ENCODE assay signal across 17 mouse cellular contexts in the genomic region with DNA sequence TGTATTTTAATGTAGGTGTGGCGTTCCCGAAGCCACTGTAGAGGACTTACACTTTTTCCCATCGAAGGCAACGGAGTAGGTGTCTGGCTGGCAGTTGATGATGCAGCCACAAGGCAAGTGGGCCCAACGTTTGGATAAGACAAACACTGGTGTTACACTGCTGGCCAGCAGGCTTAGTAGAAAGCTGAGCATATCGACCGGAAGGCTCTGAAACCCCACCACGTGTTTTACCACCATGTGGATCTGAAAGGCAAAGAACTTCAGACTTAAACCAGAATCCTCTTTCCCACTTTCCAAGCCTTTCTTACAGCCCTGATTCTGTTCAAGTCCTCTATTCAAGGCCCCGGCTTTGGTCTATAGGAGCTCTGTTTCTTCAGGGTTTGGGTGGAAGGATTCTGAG. TPM values are rescaled to one million over a fixed set of nuclear protein-coding genes. Genes with fewer than 3 reads are reported as not detected.
A peak's percentile ranks its signal among the peaks of the same experiment; 100 is the strongest.
DNase-seq lines count a peak whose midpoint lies in the region; ATAC-seq lines count a peak whose summit lies in the region.
"Had no signal": no experiment of that assay in that cellular context is flagged by ENCODE, and none has a peak within 500 bp of the region (broad histone marks: within the 10 kb centered on the region; RNA-seq: fewer than 3 reads in every experiment).

No protein-coding gene starts in this region.

- no peak for ATAC-seq in hindbrain, embryonic 15.5 days (ENCODE audit: low FRiP score, low read depth)
- ATAC-seq in hindbrain, embryonic 11.5 days (ENCODE audit: low FRiP score): no peak
- ATAC-seq in midbrain, embryonic 15.5 days (replicated peaks): no peak
- ATAC-seq: liver, postnatal 0 days had no signal

- H3K36me3 ChIP-seq in hindbrain, embryonic 15.5 days: no peaks in the 10 kb centered on the region
- H3K36me3 ChIP-seq in hindbrain, embryonic 11.5 days (ENCODE audit: control insufficient read depth, insufficient read depth, low read length): no peaks in the 10 kb centered on the region
- no peaks in the 10 kb centered on the region for H3K36me3 ChIP-seq in midbrain, embryonic 15.5 days (replicated peaks)

- H3K9ac ChIP-seq in hindbrain, embryonic 15.5 days: no peak overlapping the region
- no peak overlapping the region for H3K9ac ChIP-seq in hindbrain, embryonic 11.5 days (ENCODE audit: low read depth, low read length)
- H3K9ac ChIP-seq in midbrain, embryonic 15.5 days: no peak overlapping the region
- H3K9ac ChIP-seq: liver, postnatal 0 days had no signal

- H3K9me3 ChIP-seq in hindbrain, embryonic 15.5 days: no peaks in the 10 kb centered on the region
- H3K9me3 ChIP-seq in hindbrain, embryonic 11.5 days (ENCODE audit: control insufficient read depth, low read length): no peaks in the 10 kb centered on the region
- no peaks in the 10 kb centered on the region for H3K9me3 ChIP-seq in midbrain, embryonic 15.5 days

- 74% methylated on average over 9 of the region's 9 CpGs for WGBS in hindbrain, embryonic 15.5 days
- WGBS in hindbrain, embryonic 11.5 days: 73% methylated on average over 9 of the region's 9 CpGs
- WGBS in midbrain, embryonic 15.5 days: 77% methylated on average over 9 of the region's 9 CpGs

- H3K4me3 ChIP-seq in hindbrain, embryonic 15.5 days: peak overlapping the region; percentile 52
- no peak overlapping the region for H3K4me3 ChIP-seq in hindbrain, embryonic 11.5 days (ENCODE audit: low read depth, low read length)
- H3K4me3 ChIP-seq in midbrain, embryonic 15.5 days: peak overlapping the region; percentile 60; the same call in 1 of the 2 replicates
- H3K4me3 ChIP-seq: heart, adult 2 months had no signal

- peak overlapping the region; percentile 82 for H3K4me2 ChIP-seq in hindbrain, embryonic 15.5 days
- H3K4me2 ChIP-seq in hindbrain, embryonic 11.5 days (replicated peaks; ENCODE audit: low read depth, low read length): no peak overlapping the region
- H3K4me2 ChIP-seq in midbrain, embryonic 15.5 days: peak overlapping the region; percentile 95

- no peaks in the 10 kb centered on the region for H3K27me3 ChIP-seq in hindbrain, embryonic 15.5 days
- H3K27me3 ChIP-seq in hindbrain, embryonic 11.5 days (ENCODE audit: control insufficient read depth, insufficient read depth, low read length): peaks cover 5% of the 10 kb centered on the region
- no peaks in the 10 kb centered on the region for H3K27me3 ChIP-seq in midbrain, embryonic 15.5 days (replicated peaks)

- no peak for DNase-seq in hindbrain, embryonic 11.5 days (ENCODE audit: low spot score)
- DNase-seq in 3T3-L1 (ENCODE audit: low read depth, low spot score): peak; percentile 72
- DNase-seq in brain, adult 2 months (ENCODE audit: low read depth, low spot score): peak; percentile 4
- DNase-seq in spleen, adult 18-20 months: no peak
- no peak for DNase-seq in c-Kit-positive CD71-positive TER-119-positive erythroid progenitor cells, embryonic 14.5 days (ENCODE audit: low spot score)
- DNase-seq: cerebellum, postnatal 14 days; gastrocnemius, postnatal 14 days; heart, adult 2 months; layer of hippocampus, postnatal 36 days; liver; liver, postnatal 0 days; lung, postnatal 14 days had no signal

- peaks cover 11% of the 10 kb centered on the region; the same call in 1 of the 2 replicates for H3K4me1 ChIP-seq in hindbrain, embryonic 15.5 days (replicated peaks)
- H3K4me1 ChIP-seq in hindbrain, embryonic 11.5 days (replicated peaks; ENCODE audit: control insufficient read depth, insufficient read depth, low read length): no peaks in the 10 kb centered on the region
- H3K4me1 ChIP-seq in midbrain, embryonic 15.5 days: peaks cover 6% of the 10 kb centered on the region; the same call in 1 of the 2 replicates

- no peak overlapping the region for H3K27ac ChIP-seq in hindbrain, embryonic 15.5 days (replicated peaks)
- no peak overlapping the region for H3K27ac ChIP-seq in hindbrain, embryonic 11.5 days (ENCODE audit: low read depth, low read length)
- no peak overlapping the region for H3K27ac ChIP-seq in midbrain, embryonic 15.5 days
- H3K27ac ChIP-seq: heart, adult 2 months had no signal

RNA-seq across cellular contexts. Expression of a gene that starts 2.5 kb away (rescaled TPM):
- 3.6 and 4.9 TPM in 2 replicates for polyA plus RNA-seq in hindbrain, embryonic 15.5 days (2015; fragmentation: Nextera tagmentation; extraction: Ambion mirVana)
- polyA plus RNA-seq in hindbrain, embryonic 11.5 days (2014; fragmentation: Nextera tagmentation; extraction: Ambion mirVana): 0.14 and 0.57 TPM in 2 replicates
- 2.8 and 4.2 TPM in 2 replicates for polyA plus RNA-seq in midbrain, embryonic 15.5 days (2015; fragmentation: Nextera tagmentation; extraction: Ambion mirVana)
- polyA plus RNA-seq: heart, adult 2 months; heart, embryonic 16.5 days; kidney, embryonic 14.5 days; liver, postnatal 0 days; stomach, embryonic 14.5 days had no signal

Comparison
In these comparisons a context has a peak if more than half of its experiments do, and no peak if none do; other contexts are left out.
1. DNase-seq: peak in 3T3-L1 (single experiment) and brain, adult 2 months (single experiment); none in hindbrain, embryonic 11.5 days (single experiment), spleen, adult 18-20 months (0 of 2) and c-Kit-positive CD71-positive TER-119-positive erythroid progenitor cells, embryonic 14.5 days (single experiment).